Mouse (Mus musculus) CH12.LX (cell line): ENCODE results near the gene Cops3. TPM values are rescaled to one million over a fixed set of nuclear protein-coding genes. Genes with fewer than 3 reads are reported as not detected.

Source experiments
- DNase-seq: peaks from one replicate; pipeline ENCODE4 v3.0.0-alpha.2; 2013; ENCODE audit errors: extremely low read depth
- H3K27ac ChIP-seq: 2 replicates; pipeline ENCODE4 v1.5.1; 2012; ENCODE audit warnings: low read depth, mild to moderate bottlenecking, control low read depth, moderate library complexity; ENCODE audit not compliant: insufficient read depth
- H3K27me3 ChIP-seq: replicated peaks from 2 replicates; pipeline ENCODE3; 2012; ENCODE audit warnings: inconsistent platforms
- H3K36me3 ChIP-seq, 2 experiments: replicated peaks in 1 of 2; 2 replicates each; pipeline versions ENCODE3 to v1.6.1; 2012; ENCODE audit warnings: inconsistent platforms in 1 of 2, low read length in 1 of 2, mild to moderate bottlenecking in 1 of 2, mixed read lengths in 1 of 2, moderate library complexity in 1 of 2; ENCODE audit not compliant: control insufficient read depth in 1 of 2, insufficient read depth in 1 of 2
- H3K4me1 ChIP-seq, 2 experiments: 2 replicates each; pipeline ENCODE4 v1.6.1; 2012; ENCODE audit warnings: inconsistent platforms in 1 of 2, moderate library complexity in 1 of 2; ENCODE audit not compliant: insufficient read depth in 2 of 2, control insufficient read depth in 1 of 2
- H3K4me2 ChIP-seq: 2 replicates; pipeline ENCODE4 v1.6.1; 2012; ENCODE audit warnings: low read depth, mild to moderate bottlenecking, control low read depth; ENCODE audit not compliant: poor library complexity, insufficient read depth, severe bottlenecking
- H3K4me3 ChIP-seq, 3 experiments: fragments of 150-350 bp in 1 of 3; sonication (generic) in 1 of 3; replicated peaks in 1 of 3; 2 replicates each; pipeline versions ENCODE3 to v1.5.1; 2011 to 2012; ENCODE audit warnings: low read depth in 2 of 3, low read length in 2 of 3, mild to moderate bottlenecking in 2 of 3, moderate library complexity in 2 of 3, control low read depth in 1 of 3, improper control_type of control experiment in 1 of 3, inconsistent platforms in 1 of 3, mixed read lengths in 1 of 3; ENCODE audit not compliant: poor library complexity in 1 of 3
- H3K79me2 ChIP-seq: replicated peaks from 2 replicates; pipeline ENCODE4 v1.6.1; 2012; ENCODE audit warnings: mild to moderate bottlenecking, moderate library complexity; ENCODE audit not compliant: control insufficient read depth, poor library complexity, insufficient read depth, severe bottlenecking; ENCODE audit errors: extremely low read depth
- H3K9ac ChIP-seq: 2 replicates; pipeline ENCODE4 v1.6.1; 2012; ENCODE audit warnings: low read depth, mild to moderate bottlenecking, control low read depth, moderate library complexity; ENCODE audit not compliant: insufficient read depth
- H3K9me3 ChIP-seq: replicated peaks from 2 replicates; pipeline ENCODE3; 2012; ENCODE audit warnings: low read length, inconsistent platforms, mixed read lengths
- BHLHE40 ChIP-seq: IDR thresholded peaks from 2 replicates; pipeline ENCODE4 v1.6.1; 2011; ENCODE audit warnings: mild to moderate bottlenecking, low read depth, low read length, improper control_type of control experiment
- CHD1 ChIP-seq: IDR thresholded peaks from 2 replicates; pipeline ENCODE4 v1.6.1; 2012; ENCODE audit warnings: low read depth, low read length, improper control_type of control experiment, inconsistent platforms
- CTCF ChIP-seq, 2 experiments: IDR thresholded peaks in 1 of 2; conservative IDR thresholded peaks in 1 of 2; 2 replicates each; pipeline ENCODE4 v1.5.1; 2011 to 2012; ENCODE audit warnings: low read depth in 2 of 2, low read length in 2 of 2, improper control_type of control experiment in 1 of 2, inconsistent platforms in 1 of 2, mild to moderate bottlenecking in 1 of 2, moderate library complexity in 1 of 2
- E2F4 ChIP-seq: IDR thresholded peaks from 2 replicates; pipeline ENCODE4 v1.6.1; 2011; ENCODE audit warnings: low read depth, low read length, improper control_type of control experiment; ENCODE audit not compliant: insufficient replicate concordance
- ELF1 ChIP-seq: IDR thresholded peaks from 2 replicates; pipeline ENCODE4 v1.6.1; 2014; ENCODE audit warnings: low read depth, mild to moderate bottlenecking, inconsistent platforms, low read length, improper control_type of control experiment
- EP300 ChIP-seq: IDR thresholded peaks from 2 replicates; pipeline ENCODE4 v1.6.1; 2011; ENCODE audit warnings: low read length, improper control_type of control experiment
- GABPA ChIP-seq: IDR thresholded peaks from 2 replicates; pipeline ENCODE4 v1.6.1; 2012; ENCODE audit warnings: low read depth, low read length, improper control_type of control experiment, inconsistent platforms; ENCODE audit not compliant: insufficient replicate concordance
- IRF4 ChIP-seq: IDR thresholded peaks from 2 replicates; pipeline ENCODE4 v1.6.1; 2014; ENCODE audit warnings: low read depth, mild to moderate bottlenecking, inconsistent platforms, low read length, improper control_type of control experiment
- JUN ChIP-seq: IDR thresholded peaks from 2 replicates; pipeline ENCODE4 v1.6.1; 2011; ENCODE audit warnings: low read depth, mild to moderate bottlenecking, low read length, improper control_type of control experiment, moderate library complexity; ENCODE audit not compliant: insufficient read depth
- KAT2A ChIP-seq: IDR thresholded peaks from 2 replicates; pipeline ENCODE4 v1.6.1; 2012; ENCODE audit warnings: low read length, improper control_type of control experiment, inconsistent platforms; ENCODE audit not compliant: insufficient replicate concordance
- MAFK ChIP-seq: IDR thresholded peaks from 2 replicates; pipeline ENCODE4 v1.6.1; 2011; ENCODE audit warnings: low read length, improper control_type of control experiment; ENCODE audit not compliant: insufficient replicate concordance
- MAX ChIP-seq: IDR thresholded peaks from 2 replicates; pipeline ENCODE4 v1.6.1; 2011; ENCODE audit warnings: low read length, improper control_type of control experiment
- MAZ ChIP-seq: IDR thresholded peaks from 2 replicates; pipeline ENCODE4 v1.6.1; 2012; ENCODE audit warnings: low read depth, mild to moderate bottlenecking, inconsistent platforms, low read length, improper control_type of control experiment, moderate library complexity
- MEF2A ChIP-seq: IDR thresholded peaks from 2 replicates; pipeline ENCODE4 v1.6.1; 2014; ENCODE audit warnings: low read depth, mild to moderate bottlenecking, inconsistent platforms, low read length, improper control_type of control experiment, borderline replicate concordance
- MXI1 ChIP-seq: IDR thresholded peaks from 2 replicates; pipeline ENCODE4 v1.6.1; 2011; ENCODE audit warnings: mild to moderate bottlenecking, low read depth, low read length, improper control_type of control experiment
- NELFE ChIP-seq: IDR thresholded peaks from 2 replicates; pipeline ENCODE4 v1.6.1; 2011; ENCODE audit warnings: low read depth, low read length, improper control_type of control experiment
- NRF1 ChIP-seq: IDR thresholded peaks from 2 replicates; pipeline ENCODE4 v1.6.1; 2014; ENCODE audit warnings: low read depth, mild to moderate bottlenecking, inconsistent platforms, low read length, improper control_type of control experiment, moderate library complexity
- PAX5 ChIP-seq: IDR thresholded peaks from 2 replicates; pipeline ENCODE4 v1.6.1; 2012; ENCODE audit warnings: low read length, inconsistent platforms, mixed read lengths
- POLR2AphosphoS2 ChIP-seq: IDR thresholded peaks from 2 replicates; pipeline ENCODE4 v1.6.1; 2011; ENCODE audit warnings: low read depth, low read length, improper control_type of control experiment
- SIN3A ChIP-seq: IDR thresholded peaks from 2 replicates; pipeline ENCODE4 v1.6.1; 2012; ENCODE audit warnings: low read length, improper control_type of control experiment, inconsistent platforms
- TBP ChIP-seq: conservative IDR thresholded peaks from 2 replicates; pipeline ENCODE4 v1.6.1; 2011; ENCODE audit warnings: low read depth, low read length, improper control_type of control experiment
- TCF12 ChIP-seq: IDR thresholded peaks from 2 replicates; pipeline ENCODE4 v1.6.1; 2014; ENCODE audit warnings: low read depth, mild to moderate bottlenecking, inconsistent platforms, low read length, improper control_type of control experiment
- UBTF ChIP-seq: IDR thresholded peaks from 2 replicates; pipeline ENCODE4 v1.6.1; 2012; ENCODE audit warnings: low read depth, mild to moderate bottlenecking, inconsistent platforms, low read length, improper control_type of control experiment, moderate library complexity
- USF1 ChIP-seq: IDR thresholded peaks from 2 replicates; pipeline ENCODE4 v1.6.1; 2014; ENCODE audit warnings: low read depth, mild to moderate bottlenecking, inconsistent platforms, low read length, improper control_type of control experiment
- USF2 ChIP-seq: conservative IDR thresholded peaks from 2 replicates; pipeline ENCODE4 v1.6.1; 2011; ENCODE audit warnings: low read depth, low read length, improper control_type of control experiment
- ZC3H11A ChIP-seq: IDR thresholded peaks from 2 replicates; pipeline ENCODE4 v1.6.1; 2012; ENCODE audit warnings: low read depth, mild to moderate bottlenecking, inconsistent platforms, low read length, improper control_type of control experiment
- ZNF384 ChIP-seq: IDR thresholded peaks from 2 replicates; pipeline ENCODE4 v1.6.1; 2012; ENCODE audit warnings: low read depth, low read length, improper control_type of control experiment, inconsistent platforms
- dilution Hi-C: fragments of 300-500 bp; cut with MboI; formaldehyde crosslinking; loops from 2 replicates; pipeline ENCODE4 v1.14.3; 2020; ENCODE audit warnings: low sequenced_read_pairs; ENCODE audit not compliant: extremely low pct_unique_long_range_greater_than_20kb, extremely low pct_ligation_motif_present
- in situ Hi-C: fragments of 300-500 bp; cut with MboI; formaldehyde crosslinking; loops from 3 replicates; pipeline ENCODE4 v1.14.3; 2019; ENCODE audit warnings: low sequenced_read_pairs, low pct_ligation_motif_present, low pct_unique_long_range_greater_than_20kb, mixed read lengths
- polyA plus RNA-seq: library from polyadenylated mRNA; unstranded; fragments of >175 nt; gene quantifications from 2 replicates; pipeline ENCODE4 v1.2.1, GENCODE M21; 2012; ENCODE audit warnings: low read depth; ENCODE audit not compliant: insufficient read length
- total RNA-seq, 2 experiments: library from RNA; depleted of rRNA; stranded (reverse); fragments of 300-350 nt in 1 of 2; fragments of >200 nt in 1 of 2; gene quantifications; 2 replicates each; pipeline ENCODE4 v1.2.3; 2012 to 2014

Cops3 gene
- total and polyA plus RNA-seq, 3 experiments = 128 to 317 (median 267) TPM

DNA sequence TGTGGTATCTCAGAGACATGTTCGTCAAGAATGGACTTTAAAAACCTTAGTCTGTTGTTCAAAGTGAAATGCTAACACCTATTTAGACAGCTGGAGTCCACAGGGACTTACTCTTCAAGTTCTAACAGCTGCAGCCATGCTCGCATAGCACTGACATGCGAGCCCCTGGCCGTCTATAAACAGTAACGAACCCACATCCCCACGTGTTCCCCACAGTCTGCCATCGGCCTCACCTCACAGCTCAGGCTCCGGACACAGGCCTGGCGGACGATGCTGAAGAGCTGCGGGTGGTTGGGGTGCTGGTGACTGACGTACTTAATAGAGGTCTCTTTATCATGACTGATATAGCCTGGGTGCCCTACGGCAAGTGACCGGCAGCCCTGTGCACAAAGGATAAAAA lies 36.1 kb downstream of the Cops3 start:
- in situ Hi-C loops (no loop called here), dilution Hi-C loops (no loop called here)
- no peak for TF ChIP-seq NRF1
- no peak for TF ChIP-seq PAX5
- no peak for TF ChIP-seq CTCF (conservative IDR thresholded peaks at IDR 0.05 in 1 of 2, IDR thresholded peaks at IDR 0.05 in 1 of 2; ENCODE audit: low read depth in 2 of 2, low read length in 2 of 2)
- TF ChIP-seq ELF1 = no peak
- no peak for TF ChIP-seq ZNF384
- TF ChIP-seq MAZ = no peak
- TF ChIP-seq SIN3A = no peak
- TF ChIP-seq USF1 = no peak
- no peak for TF ChIP-seq MAX
- no peak for TF ChIP-seq TBP
- TF ChIP-seq NELFE = no peak
- no peak for TF ChIP-seq GABPA
- no peak for TF ChIP-seq ZC3H11A
- no peak for TF ChIP-seq USF2
- TF ChIP-seq TCF12 = no peak
- no peak for TF ChIP-seq POLR2AphosphoS2
- TF ChIP-seq MEF2A = no peak
- no peak for TF ChIP-seq E2F4
- TF ChIP-seq, all 38 proteins: peak for 0
- H3K9ac ChIP-seq = no peak overlapping the region
- H3K79me2 ChIP-seq = peaks cover 7% of the 10 kb centered on the region
- H3K36me3 ChIP-seq = peaks cover 86 to 92% of the 10 kb centered on the region in 2 experiments
- H3K9me3 ChIP-seq = no peaks in the 10 kb centered on the region
- DNase-seq = no peak
- no peak overlapping the region for H3K27ac ChIP-seq
- no peak overlapping the region for H3K4me2 ChIP-seq
- no peaks in the 10 kb centered on the region for H3K27me3 ChIP-seq
- H3K4me3 ChIP-seq = no peak overlapping the region
- peaks cover under 1 to 42% of the 10 kb centered on the region in 2 experiments for H3K4me1 ChIP-seq

GRCm38 (mm10) chr11:59801881-59802280 lies 37.8 kb downstream of the Cops3 start:
- Histone ChIP-seq H3K9me3 (no peaks in the 10 kb centered on the region), H3K4me2 (no peak overlapping the region), H3K36me3 (peaks cover 92 to 99% of the 10 kb centered on the region in 2 experiments), H3K27ac (no peak overlapping the region), H3K27me3 (no peaks in the 10 kb centered on the region), H3K4me3 (no peak overlapping the region), H3K9ac (no peak overlapping the region), H3K4me1 (peaks cover 0 to 26% of the 10 kb centered on the region in 2 experiments; a peak in 2 of 4 replicates), H3K79me2 (no peaks in the 10 kb centered on the region)
- dilution Hi-C loops = no loop called here
- TF ChIP-seq UBTF (no peak), GABPA (no peak), JUN (no peak), ELF1 (no peak), EP300 (no peak), USF1 (no peak), MAX (no peak), TBP (no peak), IRF4 (no peak), BHLHE40 (no peak), MAFK (no peak), CTCF (conservative IDR thresholded peaks at IDR 0.05 in 1 of 2, IDR thresholded peaks at IDR 0.05 in 1 of 2; ENCODE audit: low read depth in 2 of 2, low read length in 2 of 2) (no peak), MXI1 (no peak), KAT2A (no peak), POLR2AphosphoS2 (no peak), ZC3H11A (no peak), CHD1 (no peak), USF2 (no peak)
- no peak for DNase-seq
- in situ Hi-C loops = no loop called here
